Mouse (Mus musculus) thymus, adult 2 months (tissue): ENCODE results near the gene Erv3.

Experiments used
- CTCF ChIP-seq: fragments of 200-500 bp; IDR thresholded peaks from 2 replicates; pipeline ENCODE4 v1.5.1; 2012; ENCODE audit warnings: mild to moderate bottlenecking, control low read depth, low read length, moderate library complexity, borderline replicate concordance; ENCODE audit not compliant: control insufficient read depth, poor library complexity, insufficient read depth; ENCODE audit errors: extremely low read depth
- POLR2A ChIP-seq: fragments of 200-500 bp; IDR thresholded peaks from 2 replicates; pipeline ENCODE4 v1.6.1; 2012; ENCODE audit warnings: mild to moderate bottlenecking, low read length, control low read depth, moderate library complexity; ENCODE audit not compliant: control insufficient read depth, poor library complexity, insufficient read depth; ENCODE audit errors: extremely low read depth

GRCm38 (mm10) chr2:131902867-131903266 lies 43.3 kb upstream of the Erv3 start:
- TF ChIP-seq POLR2A: no peak
- no peak for TF ChIP-seq CTCF
